ENCODE assay signal across 11 mouse cellular contexts in the genomic region with DNA sequence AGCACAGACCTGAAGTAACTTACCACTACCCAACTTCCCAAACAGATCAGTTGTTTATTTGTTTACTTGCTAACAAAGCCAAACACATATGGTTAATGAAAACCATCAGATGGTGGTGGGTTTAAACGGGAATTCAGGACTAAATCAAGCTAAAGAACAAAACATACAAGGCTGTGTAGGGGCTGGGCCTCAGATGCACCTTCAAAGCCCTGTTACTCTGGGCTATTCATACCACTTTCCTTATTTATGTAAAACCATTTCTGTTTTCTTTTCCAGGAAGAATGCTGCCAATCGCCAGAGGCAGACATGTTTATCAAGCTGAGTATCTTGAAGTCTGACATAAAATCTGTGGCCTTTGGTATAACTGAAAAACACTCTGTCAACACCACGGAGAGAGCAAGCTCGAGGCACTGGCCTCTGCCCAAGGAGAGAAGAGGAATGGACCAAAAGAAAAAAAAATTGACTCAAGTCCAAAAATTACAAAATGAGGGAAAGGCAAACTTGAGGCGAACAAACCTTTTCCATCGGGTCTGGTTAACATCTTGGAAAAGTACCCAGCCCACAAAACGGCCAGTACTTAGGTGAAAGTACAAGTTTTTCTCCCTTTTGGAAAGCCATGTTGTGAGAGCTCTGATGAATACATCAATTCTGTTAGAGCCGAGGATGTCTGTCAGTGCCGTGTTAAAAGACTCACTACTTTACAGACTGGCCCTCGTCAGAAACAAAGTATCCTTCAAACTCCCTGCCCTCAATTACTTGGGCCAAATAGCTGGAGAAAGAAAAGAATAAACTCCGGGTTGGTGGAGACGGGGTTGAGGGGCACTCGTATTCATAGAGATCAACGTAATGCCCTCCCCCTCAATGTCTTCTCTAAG.
DNase-seq lines count a peak whose midpoint lies in the region; ATAC-seq and TF ChIP-seq lines count a peak whose summit lies in the region.
"Had no signal": no experiment of that assay in that cellular context is flagged by ENCODE, and none has a peak within 500 bp of the region (broad histone marks: within the 10 kb centered on the region; RNA-seq: fewer than 3 reads in every experiment).

No protein-coding gene starts in this region.

- H3K4me3 ChIP-seq in kidney, embryonic 15.5 days (replicated peaks) = no peak overlapping the region
- H3K4me3 ChIP-seq in embryonic facial prominence, embryonic 13.5 days = no peak overlapping the region
- H3K4me3 ChIP-seq in limb, embryonic 15.5 days = no peak overlapping the region
- no peak overlapping the region for H3K4me3 ChIP-seq in left cerebral cortex, adult 2 months
- H3K4me3 ChIP-seq: megakaryocyte, embryonic 14.5 days; neural tube, embryonic 13.5 days had no signal

- no peaks in the 10 kb centered on the region; the same call in 1 of the 2 replicates for H3K27me3 ChIP-seq in kidney, embryonic 15.5 days
- no peaks in the 10 kb centered on the region for H3K27me3 ChIP-seq in embryonic facial prominence, embryonic 13.5 days
- no peaks in the 10 kb centered on the region for H3K27me3 ChIP-seq in limb, embryonic 15.5 days
- H3K27me3 ChIP-seq: neural tube, embryonic 13.5 days had no signal

- H3K36me3 ChIP-seq in kidney, embryonic 15.5 days = no peaks in the 10 kb centered on the region
- H3K36me3 ChIP-seq in embryonic facial prominence, embryonic 13.5 days = no peaks in the 10 kb centered on the region
- H3K36me3 ChIP-seq in limb, embryonic 15.5 days = no peaks in the 10 kb centered on the region
- H3K36me3 ChIP-seq: G1E; neural tube, embryonic 13.5 days had no signal

- no peak overlapping the region for H3K4me2 ChIP-seq in kidney, embryonic 15.5 days
- H3K4me2 ChIP-seq in embryonic facial prominence, embryonic 13.5 days = no peak overlapping the region
- no peak overlapping the region for H3K4me2 ChIP-seq in limb, embryonic 15.5 days
- H3K4me2 ChIP-seq: neural tube, embryonic 13.5 days had no signal

- WGBS in kidney, embryonic 15.5 days = 61% methylated on average over 14 of the region's 14 CpGs
- 57% methylated on average over 14 of the region's 14 CpGs for WGBS in embryonic facial prominence, embryonic 13.5 days
- 40% methylated on average over 14 of the region's 14 CpGs for WGBS in limb, embryonic 15.5 days

- no peak for DNase-seq in kidney, postnatal 25 days
- peak; percentile 38 for DNase-seq in gastrocnemius, postnatal 14 days
- no peak for DNase-seq in left cerebral cortex, adult 2 months (ENCODE audit: extremely low spot score in 1 of 2, low spot score in 2 of 2)
- DNase-seq in left cerebral cortex, postnatal 4 days = no peak
- DNase-seq in left cerebral cortex, postnatal 25 days (ENCODE audit: low spot score in 2 of 2) = no peak

- no peaks in the 10 kb centered on the region for H3K9me3 ChIP-seq in kidney, embryonic 15.5 days (replicated peaks)
- no peaks in the 10 kb centered on the region for H3K9me3 ChIP-seq in embryonic facial prominence, embryonic 13.5 days
- no peaks in the 10 kb centered on the region for H3K9me3 ChIP-seq in limb, embryonic 15.5 days
- H3K9me3 ChIP-seq: G1E; megakaryocyte, embryonic 14.5 days; neural tube, embryonic 13.5 days had no signal

- ATAC-seq in kidney, embryonic 15.5 days (replicated peaks; ENCODE audit: low FRiP score) = no peak
- ATAC-seq in embryonic facial prominence, embryonic 13.5 days (ENCODE audit: insufficient number of reproducible peaks, insufficient read depth, low FRiP score, low TSS enrichment, low read depth) = peak; percentile 60; the same call in 1 of the 2 replicates
- no peak for ATAC-seq in limb, embryonic 15.5 days (ENCODE audit: insufficient number of reproducible peaks, low FRiP score, low TSS enrichment, low read depth)

- no peak for TF ChIP-seq CTCF in left cerebral cortex, adult 2 months (IDR thresholded peaks at IDR 0.05)

- intact Hi-C loops in gastrocnemius, postnatal 14 days (cut with DNase I; ENCODE audit: low total_unique reads) = loop anchor here (10.0 kb wide), 1 partner anchor 488 kb away; no protein-coding TSS in a partner anchor
- intact Hi-C loops in left cerebral cortex, adult 2 months (cut with DNase I) = no loop called here
- intact Hi-C loops in left cerebral cortex, postnatal 4 days (cut with DNase I) = no loop called here
- intact Hi-C loops in left cerebral cortex, postnatal 25 days (cut with DNase I) = no loop called here

- peak overlapping the region; percentile 20; the same call in 1 of the 2 replicates for H3K27ac ChIP-seq in kidney, embryonic 15.5 days
- peak overlapping the region; percentile 90 for H3K27ac ChIP-seq in embryonic facial prominence, embryonic 13.5 days
- H3K27ac ChIP-seq in limb, embryonic 15.5 days = peak overlapping the region; percentile 81
- H3K27ac ChIP-seq in left cerebral cortex, adult 2 months = no peak overlapping the region
- H3K27ac ChIP-seq: neural tube, embryonic 13.5 days had no signal

- H3K4me1 ChIP-seq in kidney, embryonic 15.5 days = peaks cover 23% of the 10 kb centered on the region
- peaks cover 23% of the 10 kb centered on the region for H3K4me1 ChIP-seq in embryonic facial prominence, embryonic 13.5 days
- peaks cover 21% of the 10 kb centered on the region for H3K4me1 ChIP-seq in limb, embryonic 15.5 days
- H3K4me1 ChIP-seq: megakaryocyte, embryonic 14.5 days had no signal

- no peak overlapping the region for H3K9ac ChIP-seq in kidney, embryonic 15.5 days
- no peak overlapping the region for H3K9ac ChIP-seq in embryonic facial prominence, embryonic 13.5 days
- no peak overlapping the region for H3K9ac ChIP-seq in limb, embryonic 15.5 days
- H3K9ac ChIP-seq: neural tube, embryonic 13.5 days had no signal
